Mouse (Mus musculus) regulatory T cell (primary cell): ENCODE measurements around the gene Mip.
"Not testable (repeated sequence)": the region's sequence is repeated elsewhere in the genome, so short reads cannot be mapped to it uniquely, and the experiment has no call there.

Experiments
- in situ Hi-C: fragments of 300-600 bp; cut with MboI, MseI; formaldehyde crosslinking; loops from one replicate; pipeline ENCODE4 v1.15.1; 2025; ENCODE audit warnings: high pct_unique_total_duplicates

The Mip gene

DNA sequence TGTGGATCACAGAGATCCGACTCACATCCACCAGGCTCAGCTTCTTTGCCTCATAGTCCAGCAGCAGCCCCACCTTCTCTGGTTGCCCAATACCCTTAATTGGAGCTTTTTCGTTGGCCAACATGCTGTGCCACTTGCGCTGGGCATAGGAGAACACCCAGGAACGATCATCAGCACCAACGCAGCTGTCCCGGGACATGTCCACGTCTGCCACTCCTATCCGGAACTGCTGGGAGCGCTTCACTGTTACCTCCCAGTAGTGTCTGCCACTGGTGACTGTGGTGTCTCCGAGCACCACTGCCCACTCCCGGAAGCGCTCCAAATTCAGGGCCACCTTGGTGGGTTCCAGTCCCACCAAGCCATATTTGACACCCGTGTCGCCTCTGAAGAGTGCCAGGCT is 14.7 kb upstream of the Mip start:
- in situ Hi-C loops, result no loop called here

DNA sequence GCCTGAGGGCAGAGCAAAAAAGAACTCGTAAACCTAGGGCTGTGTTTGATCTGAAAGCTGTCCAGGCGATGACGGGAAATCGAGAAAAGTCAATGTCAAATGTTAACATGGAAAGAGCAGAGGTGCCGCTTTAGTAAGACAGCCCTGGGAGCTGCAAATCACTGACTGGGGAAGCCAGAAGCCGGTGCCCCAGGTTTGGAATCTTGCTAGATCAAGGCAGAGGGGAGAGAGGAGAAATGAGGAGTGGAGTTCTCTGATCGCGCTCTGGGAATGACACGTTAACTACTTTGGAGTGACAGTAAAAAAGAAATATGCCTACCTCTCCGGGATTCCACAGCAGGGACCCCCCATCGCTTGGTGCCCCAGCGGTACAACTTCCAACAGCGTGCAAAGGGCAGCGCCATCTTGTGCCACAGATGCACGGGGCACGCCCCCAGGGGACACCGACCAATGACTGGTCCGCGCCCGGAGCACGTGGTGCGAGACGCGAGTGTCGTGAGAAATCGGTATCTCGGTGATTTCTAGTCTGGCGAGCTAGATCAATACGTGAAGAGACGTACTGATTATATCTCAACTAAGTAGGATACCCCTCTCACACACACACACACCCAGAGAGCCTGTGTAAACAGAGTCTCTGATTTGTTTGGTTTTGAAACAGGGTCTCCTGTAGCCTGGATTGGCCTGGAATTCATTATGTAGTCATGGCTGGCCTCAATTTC is 14.1 kb upstream of the Mip start, which contains the start of gene Spryd4:
Gene Spryd4 (minus strand): TSS at position 418 of the 719 bp plus-strand sequence.
- in situ Hi-C loops, result no loop called here

DNA sequence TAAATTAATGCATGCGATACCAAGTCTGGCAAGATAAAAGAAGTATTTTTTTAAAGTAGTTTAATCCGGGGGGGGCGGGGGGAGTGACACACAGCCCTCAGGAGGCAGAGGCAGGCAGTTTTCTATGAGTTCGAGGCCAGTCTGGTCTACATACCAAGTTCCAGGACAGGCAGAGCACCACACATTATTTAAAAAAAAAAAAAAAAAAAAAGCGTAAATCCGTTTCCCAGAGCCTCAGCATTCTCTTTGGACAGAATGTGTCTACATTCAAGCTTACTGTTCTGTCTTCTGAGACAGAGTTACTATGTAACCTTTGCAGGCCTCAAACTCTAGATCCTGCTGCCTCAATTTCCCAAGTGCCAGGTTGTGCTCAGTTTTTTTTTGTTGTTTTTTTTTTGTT is 13.5 kb upstream of the Mip start:
- in situ Hi-C loops, result no loop called here

DNA sequence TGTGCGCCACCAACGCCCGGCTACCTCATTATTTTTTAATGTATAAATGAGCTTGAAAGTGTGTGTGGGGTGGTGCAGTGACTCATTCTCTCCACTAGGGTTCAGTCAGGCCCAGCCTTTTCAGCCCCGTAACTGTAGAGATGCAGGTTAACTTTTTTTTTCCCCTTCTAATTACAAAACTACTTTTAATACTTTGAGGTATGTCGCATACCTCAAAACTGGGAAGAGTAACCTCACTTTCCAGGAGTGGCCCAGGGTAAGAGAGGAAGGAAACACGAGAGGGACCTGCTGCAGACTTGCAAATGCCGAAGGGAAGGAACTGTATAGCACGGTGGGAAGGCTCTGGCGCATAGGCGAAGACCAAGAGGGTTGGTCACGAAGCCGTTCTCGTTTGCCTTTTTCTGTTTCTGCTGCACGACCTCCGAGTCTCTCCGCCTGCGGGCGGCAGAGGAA is 12.7 kb upstream of the Mip start:
- in situ Hi-C loops, result no loop called here

DNA sequence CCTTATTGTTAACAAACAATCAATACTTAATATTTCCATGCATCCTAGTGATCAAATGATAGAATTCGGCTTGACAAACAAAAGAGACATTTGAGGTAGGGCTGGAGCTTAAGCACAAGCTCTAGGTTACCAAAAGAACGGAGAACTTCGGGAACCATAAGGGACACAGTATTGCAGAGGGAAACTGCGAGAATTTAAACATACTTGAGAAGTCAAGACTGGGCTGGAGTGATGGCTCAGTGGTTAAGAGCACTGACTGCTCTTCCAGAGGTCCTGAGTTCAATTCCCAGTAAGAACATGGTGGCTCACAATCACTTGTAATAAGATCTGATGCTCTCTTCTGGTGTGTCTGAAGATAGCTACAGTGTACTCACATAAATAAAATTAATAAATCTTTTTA is 11.5 kb upstream of the Mip start:
- in situ Hi-C loops, result not testable (repeated sequence)

DNA sequence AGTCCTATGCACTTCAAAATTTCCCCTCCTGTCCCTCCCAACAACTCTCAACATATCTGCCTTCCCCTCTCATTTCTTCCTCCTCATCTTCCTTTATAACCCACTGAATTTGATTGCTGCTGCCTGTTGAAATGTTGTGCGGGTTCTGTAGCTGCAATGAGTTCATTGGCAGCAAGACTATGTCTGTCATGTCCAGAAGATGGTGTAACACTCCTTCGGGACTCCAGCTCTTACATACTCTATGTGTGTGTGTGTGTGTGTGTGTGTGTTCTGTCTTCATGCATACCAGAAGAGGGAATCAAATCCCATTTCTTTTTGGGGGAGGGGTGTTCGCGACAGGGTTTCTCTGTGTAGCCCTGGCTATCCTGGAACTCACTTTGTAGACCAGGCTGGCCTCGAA is 10.7 kb upstream of the Mip start:
- in situ Hi-C loops, result no loop called here

DNA sequence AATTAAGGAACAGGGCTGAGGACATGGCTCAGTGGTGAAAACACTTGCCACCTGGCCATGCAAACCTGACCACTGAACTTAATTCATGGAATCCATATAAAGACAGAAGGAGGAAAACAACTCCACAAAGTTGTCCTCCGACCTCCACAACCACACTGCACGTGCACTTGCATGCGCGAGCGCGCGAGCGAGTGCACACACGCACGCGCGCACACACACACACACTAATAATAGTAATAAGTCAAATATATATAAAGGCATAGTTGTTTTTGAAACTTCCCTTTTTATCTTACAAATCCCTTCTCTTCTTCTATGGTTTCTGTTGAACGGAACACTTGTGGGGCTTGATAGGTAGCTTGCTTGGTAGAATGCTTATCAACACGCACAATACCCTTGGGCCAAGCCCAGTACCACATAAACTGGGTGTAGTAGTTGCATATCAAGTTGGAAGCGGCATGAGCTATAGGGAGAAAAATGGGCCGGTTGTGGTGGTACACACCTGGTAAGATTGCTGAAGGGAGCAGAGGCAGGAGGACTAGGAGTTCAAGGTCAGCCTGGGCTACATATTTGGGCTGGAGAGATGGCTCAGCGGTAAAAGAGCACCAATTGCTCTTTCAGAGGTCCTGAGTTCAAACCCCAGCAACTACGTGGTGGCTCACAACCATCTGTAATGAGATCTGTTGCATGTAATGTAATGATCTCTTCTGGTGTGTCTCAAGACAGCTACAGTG is 7.1 kb upstream of the Mip start:
- in situ Hi-C loops, result no loop called here

DNA sequence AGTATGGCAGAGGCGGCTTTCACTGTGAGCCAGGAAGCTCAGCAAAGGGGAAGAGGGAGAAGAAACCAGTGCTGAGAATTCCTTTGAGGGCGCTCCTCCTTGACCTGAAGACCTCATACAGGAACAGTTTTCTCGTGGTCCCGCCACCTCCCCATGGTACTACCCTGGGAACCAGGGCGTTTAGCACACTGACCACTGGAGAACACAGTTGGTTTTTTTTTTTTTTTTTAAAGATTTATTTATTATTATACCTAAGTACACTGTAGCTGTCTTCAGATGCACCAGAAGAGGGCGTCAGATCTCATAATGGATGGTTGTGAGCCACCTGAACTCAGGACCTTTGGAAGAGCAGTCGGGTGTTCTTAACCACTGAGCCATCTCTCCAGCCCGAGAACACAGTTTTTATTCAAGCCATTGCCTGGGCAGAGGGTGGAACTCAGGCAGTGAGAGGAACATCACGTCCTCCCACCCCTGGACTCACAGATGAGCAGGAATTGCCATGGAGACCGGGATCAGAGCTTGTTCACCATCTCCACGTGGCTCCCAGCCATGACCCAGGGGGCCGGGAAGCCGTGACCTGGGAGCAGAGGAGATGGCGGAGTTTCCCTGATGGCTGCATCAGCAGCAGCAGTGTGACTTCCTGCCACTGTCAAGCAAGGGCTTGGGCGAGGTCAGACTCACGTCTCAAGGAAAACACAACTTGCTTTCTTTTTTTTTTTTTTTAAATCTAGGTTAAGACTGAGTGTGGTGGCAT is 3.9 kb upstream of the Mip start:
- in situ Hi-C loops, result no loop called here

DNA sequence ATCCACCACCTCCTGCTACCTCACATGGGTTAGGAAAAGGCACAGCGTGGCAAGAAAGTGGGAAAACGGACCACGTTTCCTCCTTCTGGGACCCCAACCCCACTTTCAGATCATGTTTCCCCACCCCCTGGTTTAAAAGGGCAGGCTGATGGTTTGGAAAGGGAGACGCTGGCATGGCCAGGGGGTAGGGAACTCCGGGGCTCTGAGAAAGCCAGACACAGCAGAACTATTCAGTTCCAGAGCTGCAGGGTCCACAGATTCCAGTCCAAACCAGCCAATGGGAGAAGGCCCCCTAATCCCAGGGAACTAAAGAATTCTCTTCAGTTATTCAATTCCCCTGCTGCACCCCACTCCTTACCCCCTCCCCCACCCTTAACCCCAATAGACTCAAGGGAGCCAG is 574 bp upstream of the Mip start:
- in situ Hi-C loops, result no loop called here

DNA sequence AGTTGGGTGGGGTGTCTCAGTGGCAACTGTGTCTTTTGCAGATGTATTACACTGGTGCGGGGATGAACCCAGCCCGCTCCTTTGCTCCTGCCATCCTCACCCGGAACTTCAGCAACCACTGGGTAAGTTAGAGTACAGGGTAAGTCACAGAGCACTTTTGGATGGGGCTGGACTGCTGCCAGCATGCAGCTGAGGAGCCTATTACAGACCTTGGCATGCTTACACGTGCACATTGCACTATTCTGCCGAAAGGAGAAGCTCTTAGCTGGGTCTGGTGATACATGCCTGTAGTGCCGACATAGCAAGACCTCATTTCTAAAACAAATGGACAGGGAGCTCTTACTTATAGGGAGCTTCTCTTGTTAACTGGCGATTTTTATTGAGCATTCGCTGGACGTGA is 2.0 kb downstream of the Mip start:
- in situ Hi-C loops, result no loop called here

DNA sequence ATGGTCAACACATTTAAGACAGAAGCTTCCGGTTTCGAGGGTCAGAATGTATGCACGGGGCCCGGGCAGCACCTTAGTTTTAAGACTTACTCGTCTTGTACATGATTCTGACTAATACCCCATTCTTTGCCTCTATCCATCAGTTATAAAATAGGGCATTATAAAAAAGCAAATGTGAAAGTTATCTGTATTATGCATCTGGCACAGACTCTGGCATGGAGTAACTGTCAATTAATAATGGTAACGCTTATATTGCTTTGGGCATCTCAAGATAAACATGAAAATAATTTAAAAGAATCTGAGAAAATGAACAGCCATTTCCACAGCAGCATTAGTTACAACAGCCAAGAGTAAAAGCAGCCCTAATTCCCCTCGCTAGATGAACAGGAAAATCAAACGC is 2.4 kb downstream of the Mip start:
- in situ Hi-C loops, result no loop called here

DNA sequence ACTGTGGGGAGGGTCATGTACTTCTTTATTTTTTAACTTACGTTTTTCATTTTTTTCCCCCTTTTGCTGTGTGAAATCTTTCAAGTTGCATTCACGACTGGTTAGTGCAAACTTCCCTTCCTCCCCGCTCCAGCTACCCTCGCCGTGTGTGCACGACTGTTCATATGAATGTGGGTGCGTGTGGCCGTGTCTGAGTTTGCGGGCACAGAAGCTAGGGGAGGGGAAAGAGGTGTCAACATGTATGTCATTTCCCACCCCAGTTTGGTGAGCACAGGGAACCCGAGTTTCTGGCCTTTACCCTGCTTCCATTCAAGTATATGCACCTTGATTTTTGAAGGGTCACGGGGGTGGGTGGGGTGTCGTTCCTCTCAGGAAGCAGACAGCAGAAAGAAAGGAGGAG is 4.9 kb downstream of the Mip start:
- in situ Hi-C loops, result no loop called here

DNA sequence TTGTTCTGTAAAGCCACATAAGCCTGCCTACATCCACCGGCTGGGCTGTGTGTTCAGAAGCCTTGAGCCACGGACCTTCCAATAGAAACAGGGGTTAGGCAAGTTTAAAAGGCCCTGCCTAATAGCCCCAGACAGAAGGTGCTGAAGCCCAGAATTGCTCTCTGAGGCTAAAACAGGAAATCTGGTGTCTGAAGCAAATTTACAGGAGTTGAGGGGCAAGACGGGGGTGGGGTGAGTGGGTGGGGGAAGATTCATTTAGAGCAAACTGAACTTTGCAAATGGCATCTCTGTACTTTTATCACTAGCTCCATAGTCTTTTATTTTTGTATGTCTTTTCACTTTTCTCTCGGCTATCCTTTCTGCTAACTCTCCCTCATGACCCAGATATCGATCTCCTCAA is 5.5 kb downstream of the Mip start:
- in situ Hi-C loops, result no loop called here

DNA sequence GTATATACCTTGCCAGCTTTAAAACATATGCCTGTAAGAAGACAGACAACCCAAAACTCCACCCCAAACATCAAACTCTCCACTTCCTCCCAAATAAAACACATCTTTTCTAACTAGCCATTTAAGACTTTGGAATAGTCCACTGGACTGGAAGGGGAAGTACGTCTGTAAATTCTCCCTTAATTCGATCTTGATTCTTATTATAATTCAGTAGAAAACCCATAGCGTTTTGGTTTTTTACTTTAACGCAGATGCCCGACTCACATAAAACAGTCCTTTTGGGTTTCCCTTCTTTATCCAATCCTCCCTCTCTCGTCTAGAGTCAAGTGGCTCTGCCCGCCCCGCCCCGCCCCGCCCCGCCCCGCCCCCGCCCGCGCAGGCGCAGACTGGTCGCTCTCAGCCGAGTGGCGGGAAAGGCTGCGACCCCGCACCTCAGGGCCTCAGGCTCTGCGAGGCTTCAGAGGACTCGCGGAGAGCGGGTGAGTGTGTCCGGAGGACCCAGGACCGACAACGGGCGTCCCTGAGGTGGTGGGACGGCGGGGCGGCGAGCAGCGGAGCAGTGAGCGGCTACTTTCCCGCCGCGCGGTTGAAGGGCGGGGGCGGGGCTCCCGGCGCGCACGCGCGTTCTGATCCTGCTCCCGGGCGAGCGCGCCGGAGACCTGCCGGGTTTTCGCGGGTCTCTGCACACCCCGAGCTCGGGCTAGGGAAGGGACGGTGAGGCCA is 6.2 kb downstream of the Mip start, which contains the start of gene Timeless:
Gene Timeless (plus strand): TSS at position 369 of the 723 bp plus-strand sequence.
- in situ Hi-C loops, result no loop called here

DNA sequence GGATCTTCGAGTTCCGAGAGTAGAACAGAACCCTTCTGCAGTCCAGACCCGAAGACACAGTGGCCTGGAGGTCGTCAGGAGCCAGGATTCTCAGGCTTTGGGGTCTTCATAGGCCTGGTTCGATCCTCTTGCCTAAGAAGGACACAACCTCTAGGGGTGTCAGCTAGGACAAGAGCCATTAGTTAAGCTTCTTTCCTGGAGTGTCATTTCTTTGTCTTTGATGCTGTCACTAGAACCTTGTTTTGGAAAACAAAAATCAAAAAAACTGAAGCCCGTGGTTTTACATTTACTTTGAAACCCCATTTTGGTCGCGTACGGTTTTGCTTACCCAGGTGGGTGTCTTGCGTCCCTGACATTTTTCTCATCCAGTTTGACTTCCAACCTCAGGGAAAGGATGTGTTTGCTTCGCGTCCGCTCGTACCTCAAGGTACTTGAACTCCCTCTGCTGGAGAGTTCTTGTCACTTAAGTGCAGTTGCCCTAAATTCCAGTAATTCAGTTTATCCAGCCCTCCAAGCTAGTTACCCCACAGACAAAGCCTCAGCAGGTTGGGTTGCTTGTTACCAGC is 6.9 kb downstream of the Mip start:
- in situ Hi-C loops, result no loop called here

DNA sequence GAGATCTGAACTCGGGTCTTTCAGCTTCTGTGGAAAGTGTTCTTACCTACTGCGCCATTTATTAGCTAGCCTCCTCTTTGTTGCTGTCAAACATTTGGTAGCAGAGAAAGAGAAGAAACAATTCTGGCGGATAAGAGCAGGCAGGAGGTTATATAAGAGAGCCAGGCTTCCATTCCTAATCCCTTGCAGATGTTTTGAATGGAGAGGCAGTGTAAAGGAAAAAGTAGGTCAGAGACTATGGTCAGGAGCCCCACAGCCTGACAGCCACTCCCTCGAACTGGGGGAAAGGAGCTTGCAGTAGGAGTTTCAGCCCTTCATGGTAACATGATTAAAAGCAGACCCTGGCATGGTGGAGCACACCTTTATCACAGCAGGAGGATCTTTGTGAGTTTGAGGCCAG is 10.7 kb downstream of the Mip start:
- in situ Hi-C loops, result no loop called here

DNA sequence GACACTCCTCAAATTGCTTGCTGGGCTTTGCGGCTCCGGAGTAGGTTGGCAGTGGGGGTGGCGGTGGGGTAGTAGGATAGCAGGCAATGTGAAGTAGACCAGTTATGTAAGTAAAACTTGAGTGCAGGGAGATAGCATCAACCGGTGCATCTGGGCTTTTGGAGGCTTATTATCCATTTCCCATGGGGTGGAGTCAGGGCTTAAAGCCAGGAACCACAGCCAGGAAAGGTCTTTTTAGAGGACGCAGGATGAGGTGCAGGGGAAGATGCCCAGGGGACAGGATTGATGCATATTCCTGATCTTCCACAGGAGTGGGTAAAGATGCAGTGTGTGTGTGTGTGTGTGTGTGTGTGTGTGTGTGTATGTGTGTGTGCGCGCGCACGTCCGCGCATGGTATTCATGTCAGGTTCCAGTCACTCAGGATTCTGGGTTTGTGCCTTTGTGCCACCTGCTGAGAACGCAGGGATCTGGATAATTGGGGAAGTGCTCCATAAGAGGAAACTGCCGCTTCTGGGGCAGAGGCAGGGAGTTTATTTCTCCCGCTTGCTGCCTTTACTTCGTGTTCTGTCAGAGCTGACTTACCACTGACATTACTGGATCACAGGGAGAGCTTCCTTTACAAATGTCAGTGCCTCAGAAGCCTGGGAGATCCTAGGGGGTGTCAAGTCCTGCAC is 12.3 kb downstream of the Mip start:
- in situ Hi-C loops, result no loop called here

DNA sequence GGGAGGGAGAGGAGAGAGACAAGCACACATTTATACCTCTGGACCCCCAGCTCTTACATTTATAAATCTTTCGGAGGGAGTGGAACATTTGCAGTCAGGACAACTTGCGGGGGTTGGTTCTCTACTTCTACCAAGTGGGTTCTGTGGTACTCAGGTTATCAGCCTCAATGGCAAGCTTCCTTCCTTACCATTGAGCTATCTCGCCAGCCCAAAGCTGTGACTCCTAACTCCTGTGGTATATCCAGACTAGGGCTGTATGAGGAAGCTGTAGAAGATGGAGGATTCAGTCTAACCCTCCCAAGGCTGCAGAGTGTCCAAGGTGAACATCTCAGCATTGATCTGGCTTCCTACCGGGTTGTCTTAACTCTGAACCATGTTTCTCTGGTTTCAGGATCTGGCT is 13.5 kb downstream of the Mip start:
- in situ Hi-C loops, result no loop called here

DNA sequence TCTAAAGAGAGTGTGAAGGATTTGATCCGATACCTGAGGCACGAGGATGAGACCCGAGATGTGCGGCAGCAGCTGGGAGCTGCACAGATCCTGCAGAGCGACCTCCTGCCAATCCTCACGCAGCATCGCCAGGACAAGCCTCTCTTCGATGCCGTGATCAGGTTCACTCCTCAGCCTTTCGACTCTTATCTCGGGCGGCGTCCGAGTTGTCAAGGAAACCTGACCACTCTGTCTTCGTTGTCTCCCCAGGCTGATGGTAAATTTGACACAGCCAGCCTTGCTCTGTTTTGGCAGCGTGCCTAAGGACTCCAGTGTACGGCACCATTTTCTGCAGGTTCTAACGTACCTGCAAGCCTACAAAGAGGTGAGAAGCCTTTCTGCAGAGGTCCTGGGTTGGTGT is 14.5 kb downstream of the Mip start:
- in situ Hi-C loops, result no loop called here

DNA sequence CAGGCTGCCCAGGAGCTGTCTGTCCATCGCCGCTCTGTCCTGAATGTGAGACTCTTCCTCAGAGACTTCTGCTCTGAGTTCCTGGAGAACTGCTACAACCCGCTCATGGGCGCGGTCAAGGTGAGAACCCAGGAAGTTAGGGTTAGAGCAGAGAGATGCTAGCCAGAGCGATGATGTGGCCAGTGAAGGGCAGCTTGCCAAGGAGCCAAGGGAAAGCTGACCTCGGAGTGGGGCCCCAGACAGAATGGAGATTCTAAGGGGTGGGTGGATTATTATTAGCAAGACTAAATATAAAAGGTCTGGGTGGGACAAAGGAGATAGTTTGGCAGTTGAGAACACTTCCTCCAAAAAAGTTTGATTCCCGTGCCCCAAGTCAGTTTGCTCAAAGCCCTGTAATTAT is 17.6 kb downstream of the Mip start:
- in situ Hi-C loops, result no loop called here

DNA sequence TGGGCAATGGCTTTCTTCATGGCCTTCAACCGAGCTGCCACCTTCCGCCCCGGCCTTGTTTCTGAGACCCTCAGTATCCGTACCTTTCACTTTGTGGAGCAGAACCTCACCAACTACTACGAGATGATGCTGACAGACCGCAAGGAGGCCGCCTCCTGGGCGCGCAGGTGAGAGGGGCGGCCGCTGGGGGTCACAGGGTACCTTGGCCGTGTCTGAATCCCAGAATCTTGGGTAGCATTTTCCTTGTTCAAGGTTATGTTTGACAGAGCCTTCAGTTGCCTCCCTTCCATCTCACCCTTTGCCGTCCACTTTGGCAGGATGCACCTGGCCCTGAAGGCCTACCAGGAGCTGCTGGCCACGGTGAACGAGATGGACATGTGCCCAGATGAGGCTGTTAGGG is 18.5 kb downstream of the Mip start:
- in situ Hi-C loops, result no loop called here
